Mouse (Mus musculus) WW6 (cell line): ENCODE results near the gene Xxylt1.
"Not testable (repeated sequence)": the region's sequence is repeated elsewhere in the genome, so short reads cannot be mapped to it uniquely, and the experiment has no call there.

Experiments used
- DNase-seq: peaks from one replicate; pipeline ENCODE4 v3.0.0-alpha.2; 2013; ENCODE audit warnings: low read depth, low spot score

Xxylt1 gene

DNA sequence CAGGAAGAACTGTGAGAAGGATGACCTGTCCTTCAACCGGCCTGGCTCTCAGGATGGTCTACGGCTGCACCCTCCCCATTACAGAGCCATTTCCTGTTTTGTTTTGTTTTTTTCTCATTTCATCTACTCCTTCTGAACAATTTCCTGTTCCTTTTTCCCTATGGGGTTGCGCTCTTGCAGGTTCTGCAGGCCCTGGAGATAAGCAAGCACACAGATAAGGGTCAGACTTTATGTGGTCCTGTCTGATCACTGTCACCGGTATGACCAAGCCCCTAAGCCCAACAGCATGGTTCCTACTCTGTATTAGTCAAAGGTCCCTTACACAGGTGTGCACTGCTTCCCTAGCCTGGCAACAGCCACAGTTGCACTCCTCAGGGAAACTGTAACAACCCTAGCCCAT, 56.2 kb downstream of the Xxylt1 start:
- no peak for DNase-seq

DNA sequence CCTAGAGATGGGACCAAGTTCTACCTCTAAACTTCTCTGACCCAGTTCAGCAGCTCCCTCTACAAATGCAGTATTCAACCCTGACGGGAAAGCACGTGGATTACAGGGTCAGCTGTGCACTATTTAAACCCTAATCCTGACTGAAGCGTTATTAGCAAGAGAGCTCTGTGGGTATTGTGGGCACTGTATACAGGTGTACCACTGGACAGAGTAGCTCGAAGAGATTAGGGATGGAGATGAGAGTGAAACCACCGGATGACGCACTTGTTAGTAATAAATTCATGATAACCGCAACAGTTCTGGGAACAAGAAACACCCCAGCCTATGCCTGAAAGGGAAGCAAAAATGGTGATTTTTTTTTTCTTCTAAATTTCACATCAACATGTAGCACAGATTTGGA, 57.0 kb downstream of the Xxylt1 start:
- no peak for DNase-seq

DNA sequence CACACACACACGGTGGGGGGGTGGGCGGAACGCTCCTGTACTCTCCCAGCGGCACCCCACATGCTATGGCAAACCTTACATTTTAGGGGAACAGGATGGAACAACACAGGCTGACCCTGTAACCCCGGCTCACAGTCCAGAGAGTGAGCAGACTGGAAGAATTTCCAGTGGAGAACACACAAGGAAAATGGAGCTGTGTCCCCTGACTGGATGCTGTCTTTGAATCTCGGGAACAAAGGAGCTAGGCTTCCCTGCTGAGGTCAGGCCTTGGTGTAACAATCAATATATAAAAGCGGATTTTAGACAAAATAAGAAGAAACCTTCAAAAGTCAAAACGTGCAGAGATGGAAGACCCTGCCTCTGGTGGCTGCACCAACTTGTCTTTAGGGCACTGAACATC, 57.4 kb downstream of the Xxylt1 start:
- DNase-seq, result no peak

DNA sequence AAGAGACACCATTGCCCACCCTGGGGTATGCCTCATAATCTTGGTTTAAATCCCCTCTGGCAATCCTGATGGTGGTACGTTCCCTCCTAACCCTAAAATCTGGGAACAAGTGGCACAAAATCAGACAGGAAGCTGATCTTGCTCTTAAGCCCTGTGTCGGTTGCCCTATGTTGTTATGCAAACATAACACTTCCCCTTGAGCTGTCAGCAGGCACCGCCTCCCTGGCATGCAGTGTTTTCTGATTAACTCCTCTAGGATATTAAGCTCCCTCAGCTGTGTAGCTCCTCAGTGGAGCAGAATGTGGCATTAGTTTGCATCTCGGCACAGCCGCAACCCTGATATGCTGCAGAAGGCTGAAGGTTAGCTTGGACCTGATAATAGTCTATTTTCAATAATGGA, 58.9 kb downstream of the Xxylt1 start:
- no peak for DNase-seq

DNA sequence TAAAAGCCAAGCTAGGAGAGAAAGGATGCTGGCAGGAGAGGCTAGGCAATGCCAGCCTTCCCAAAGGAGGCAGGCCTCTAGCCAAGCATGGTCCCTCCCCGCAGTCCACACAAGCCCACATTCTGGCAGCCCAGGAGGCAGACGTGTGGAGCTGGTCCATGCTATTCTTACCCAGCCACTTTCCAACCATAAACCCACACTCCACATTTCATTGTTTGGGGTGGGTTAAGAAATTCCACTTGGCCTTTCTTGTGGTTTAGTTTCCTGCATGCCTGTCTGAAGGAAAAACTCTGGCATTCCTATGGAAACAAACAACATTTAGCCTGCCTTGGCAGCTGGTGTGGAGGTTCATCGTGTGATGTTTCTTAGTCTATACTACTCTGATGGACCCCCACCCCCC, 61.7 kb downstream of the Xxylt1 start:
- DNase-seq, result no peak

DNA sequence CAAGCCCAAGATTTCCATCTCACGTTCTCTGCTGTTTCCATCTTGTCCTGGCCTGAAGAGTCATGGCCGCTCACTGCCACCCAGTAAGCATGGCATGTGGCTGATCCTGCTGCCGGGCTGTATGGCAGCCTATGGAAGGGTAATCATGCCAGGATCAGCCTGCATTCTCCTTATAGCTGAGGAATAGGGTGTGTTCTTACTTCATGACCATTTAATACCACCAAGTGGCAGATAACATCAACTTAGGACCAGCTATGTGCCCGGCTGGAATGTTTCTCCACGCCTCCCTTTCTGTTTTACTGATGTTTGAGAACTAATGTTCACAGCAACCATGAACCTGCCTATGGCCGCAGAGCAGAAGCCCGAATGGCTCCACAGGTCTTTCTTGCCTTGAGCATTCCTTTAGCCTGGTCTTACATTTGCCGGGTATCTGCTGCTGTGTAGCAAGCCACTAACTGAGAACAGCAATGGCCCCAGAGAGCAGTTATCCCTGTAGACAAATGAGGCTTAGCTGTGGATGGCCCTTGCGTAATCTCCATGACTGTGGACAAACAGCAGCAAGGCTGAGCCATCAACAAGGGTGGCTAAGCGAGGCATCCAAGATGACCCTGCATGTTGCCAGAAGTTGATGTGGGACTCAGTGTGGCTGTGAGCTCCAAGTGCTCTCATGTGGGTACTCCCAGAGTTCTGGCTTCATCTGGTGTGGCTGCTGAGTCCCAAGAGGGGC, 63.4 kb downstream of the Xxylt1 start:
- DNase-seq, result no peak

DNA sequence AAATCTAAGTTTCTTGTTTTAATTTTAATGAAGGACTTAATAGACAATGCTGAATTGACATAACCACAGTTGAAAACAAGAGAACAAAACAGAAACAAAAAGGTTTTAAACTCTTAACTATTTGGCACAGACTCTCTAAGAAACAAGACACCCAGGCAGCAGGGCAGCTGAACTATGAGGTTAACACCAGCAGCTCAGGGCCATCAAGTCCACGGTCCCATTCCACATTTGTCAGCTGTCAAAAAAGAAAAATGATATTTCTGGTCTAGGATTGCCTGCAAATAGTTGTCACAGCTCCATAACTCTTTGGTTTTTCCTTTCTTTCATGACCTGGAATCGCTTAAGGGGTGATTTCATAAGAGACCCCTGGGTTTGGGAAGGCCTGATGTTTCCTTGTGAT, 64.6 kb downstream of the Xxylt1 start:
- no peak for DNase-seq

DNA sequence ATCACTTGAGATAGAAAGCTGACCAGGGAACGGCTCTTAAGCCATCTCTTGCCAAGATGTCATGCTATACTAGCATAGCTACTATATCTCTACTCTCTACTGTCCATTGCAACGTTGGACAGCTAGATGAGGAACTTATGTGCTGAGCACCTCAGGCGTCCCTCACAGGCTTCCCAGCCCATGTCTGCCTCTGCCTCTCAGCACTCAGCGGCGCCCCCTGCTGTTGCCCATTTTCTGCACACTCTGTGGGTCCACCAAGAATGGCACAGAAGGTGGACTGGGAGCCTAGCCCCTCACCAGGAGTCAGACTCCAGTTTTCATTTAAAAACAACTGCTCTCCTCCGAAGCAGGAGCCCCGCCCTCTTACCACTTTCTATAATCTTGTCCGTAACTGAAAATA, 65.1 kb downstream of the Xxylt1 start:
- DNase-seq, result no peak

DNA sequence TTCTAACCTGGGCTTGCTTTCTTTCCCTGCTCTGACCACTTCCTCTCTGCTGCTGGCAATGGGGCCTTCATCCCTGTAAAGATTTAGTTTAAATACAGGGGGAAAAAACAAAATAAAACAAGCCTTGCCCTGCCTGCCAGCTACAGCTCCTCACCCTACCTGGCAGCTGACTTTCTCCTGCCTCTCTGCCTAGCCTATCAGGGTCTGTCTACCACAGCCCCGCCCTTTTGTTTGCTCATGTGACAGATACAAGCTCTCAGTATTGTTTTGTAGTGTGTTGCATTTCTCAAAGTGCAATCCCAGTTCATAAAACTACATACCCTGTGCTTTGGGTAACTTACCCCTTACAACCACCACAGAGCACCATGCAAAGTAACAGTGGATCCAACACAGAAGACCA, 66.0 kb downstream of the Xxylt1 start:
- no peak for DNase-seq

DNA sequence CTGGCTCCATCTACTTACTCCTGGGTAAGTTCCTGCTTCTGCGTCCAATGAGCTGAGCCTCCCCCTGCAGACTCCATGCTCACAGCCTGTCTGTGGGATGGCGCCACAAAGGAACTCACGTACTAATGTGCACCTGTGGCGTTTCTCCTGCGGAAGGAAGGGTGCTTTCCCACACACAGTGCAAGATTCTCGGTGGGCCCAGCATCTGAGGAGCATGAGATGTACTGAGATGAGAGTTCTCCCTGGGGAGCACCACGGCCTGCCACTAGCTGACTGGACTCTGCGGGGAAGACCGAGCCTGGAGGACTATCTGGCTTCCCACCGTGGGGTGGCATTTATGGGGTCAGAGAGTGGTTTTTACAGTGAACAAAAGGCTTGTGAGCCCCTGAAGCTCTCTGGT, 69.0 kb downstream of the Xxylt1 start:
- no peak for DNase-seq

DNA sequence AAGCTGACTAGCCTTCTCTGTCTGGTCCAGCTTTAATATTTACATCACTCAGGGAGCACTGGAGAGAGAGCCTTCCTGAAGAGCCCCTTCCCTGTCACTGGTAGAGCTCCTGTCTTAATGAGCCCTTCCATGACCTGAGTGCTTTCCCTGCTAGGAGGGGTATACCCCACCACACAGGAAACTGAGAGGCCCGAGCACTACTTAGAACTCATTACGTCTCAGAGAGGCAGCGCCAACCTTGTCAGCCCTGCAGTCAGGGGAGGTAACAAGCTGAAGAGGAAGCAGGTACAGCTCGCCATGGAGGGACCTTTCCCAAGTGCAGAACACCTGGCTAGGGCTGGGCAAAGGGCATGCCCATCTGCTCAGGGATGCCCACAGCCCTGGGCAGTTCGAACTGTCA, 70.8 kb downstream of the Xxylt1 start:
- DNase-seq, result no peak

DNA sequence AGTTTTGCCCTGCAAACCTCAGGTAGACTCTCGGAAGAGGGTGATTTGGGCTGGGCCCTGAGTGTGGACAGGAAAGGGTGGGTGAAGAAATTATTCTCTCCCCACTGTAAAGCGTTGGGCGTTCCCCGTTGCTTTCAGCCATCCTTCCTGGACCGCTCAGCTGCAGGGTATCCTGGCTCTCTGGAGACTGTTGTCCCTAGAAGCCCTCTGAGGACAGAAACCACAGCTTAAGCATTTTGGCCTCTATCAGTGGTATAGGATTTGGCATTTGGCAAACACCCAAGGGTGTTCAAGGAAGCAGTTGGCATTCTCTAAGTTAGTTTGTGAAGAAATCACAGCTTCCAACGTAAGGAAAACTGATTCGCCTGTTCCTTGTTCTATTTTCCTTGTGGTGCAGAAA, 72.9 kb downstream of the Xxylt1 start:
- no peak for DNase-seq

DNA sequence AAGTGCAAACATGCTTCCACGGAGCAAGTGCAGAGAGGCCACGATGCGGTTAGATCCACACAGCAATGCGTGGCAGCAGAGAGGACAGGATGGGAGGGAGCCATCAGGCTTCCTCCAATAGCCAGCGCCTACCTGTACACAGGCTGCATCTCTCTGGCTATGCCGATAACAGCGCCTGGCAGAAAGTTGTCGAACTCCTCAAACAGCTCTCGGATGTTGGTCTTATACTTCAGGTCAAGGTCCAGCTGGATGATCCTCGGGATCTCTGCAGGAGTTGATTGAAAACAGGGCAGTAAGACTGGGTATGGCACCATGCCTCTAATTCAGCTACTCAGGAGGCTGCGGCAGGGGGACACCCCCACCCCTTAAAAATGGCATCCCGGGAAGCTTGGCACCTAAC, 73.7 kb downstream of the Xxylt1 start:
- no peak for DNase-seq

DNA sequence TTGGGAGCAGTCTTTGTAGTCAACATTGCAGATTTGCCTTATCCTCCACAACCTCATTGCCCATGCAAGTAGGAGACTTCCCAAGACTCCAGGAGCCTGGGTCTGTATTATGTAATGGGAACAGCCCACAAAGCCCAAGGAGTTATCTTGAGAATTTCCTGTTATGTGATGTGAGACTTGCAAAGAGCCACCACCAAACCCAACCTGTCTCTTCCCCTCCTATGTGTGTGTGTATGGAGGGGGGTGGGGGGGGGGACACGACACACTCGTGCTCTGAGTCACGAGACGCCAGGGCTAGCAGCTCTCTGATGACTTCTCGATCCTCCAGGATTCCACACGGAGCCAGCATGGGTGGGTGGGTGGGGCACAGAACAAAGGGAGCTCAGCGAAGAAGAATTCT, 75.5 kb downstream of the Xxylt1 start:
- DNase-seq, result no peak

DNA sequence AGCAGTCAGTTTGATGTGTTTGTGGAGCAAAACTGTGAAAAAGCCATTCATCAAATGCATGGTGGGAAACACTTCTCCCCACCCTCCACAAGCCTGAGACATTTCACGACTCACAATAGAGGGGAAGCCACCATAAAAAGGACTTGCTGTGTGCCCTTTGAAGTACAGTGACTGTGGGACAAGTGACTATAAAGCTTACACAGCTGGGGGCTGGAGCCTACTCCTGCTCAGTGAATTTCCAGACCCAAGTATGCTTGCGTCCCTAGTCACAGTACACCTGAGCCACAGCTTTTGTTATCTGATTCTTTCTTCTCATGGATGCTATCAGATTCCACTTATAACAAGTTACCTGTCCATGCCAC, 76.9 kb downstream of the Xxylt1 start:
- no peak for DNase-seq

DNA sequence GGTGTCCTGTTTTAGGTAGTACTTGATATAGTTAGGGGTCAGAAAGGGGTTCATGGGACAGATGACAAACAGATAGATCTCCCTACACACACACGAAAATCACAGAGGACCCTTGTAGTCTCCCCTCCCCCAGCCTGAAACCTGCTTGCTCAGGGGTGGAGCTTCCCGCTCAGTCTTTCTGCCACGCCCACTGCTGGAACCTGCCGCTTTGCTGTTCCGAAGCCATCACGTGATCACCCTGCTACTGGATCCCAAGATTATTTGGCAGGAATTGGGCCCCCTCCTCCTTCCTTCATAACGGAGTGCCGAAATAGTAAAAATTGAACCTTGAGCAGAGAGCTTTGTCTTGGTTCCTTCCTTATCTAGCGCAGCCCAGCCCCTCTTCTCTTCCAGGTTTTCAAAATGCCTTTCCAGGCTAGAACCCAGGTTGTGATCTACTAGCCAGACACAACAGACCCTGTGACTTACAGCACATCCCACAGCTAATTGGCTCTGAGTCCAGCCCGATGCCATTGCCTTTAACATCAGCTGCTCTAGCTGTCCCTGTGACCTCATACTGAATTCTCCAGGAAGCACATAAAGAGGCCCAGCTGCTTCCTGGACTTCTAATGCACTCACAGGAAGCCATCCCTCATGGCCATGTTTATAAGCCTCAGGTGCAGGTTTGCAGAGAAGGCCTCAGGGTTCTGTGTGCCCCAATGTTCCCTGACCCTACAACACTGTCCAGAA, 77.5 kb downstream of the Xxylt1 start:
- DNase-seq, result not testable (repeated sequence)

DNA sequence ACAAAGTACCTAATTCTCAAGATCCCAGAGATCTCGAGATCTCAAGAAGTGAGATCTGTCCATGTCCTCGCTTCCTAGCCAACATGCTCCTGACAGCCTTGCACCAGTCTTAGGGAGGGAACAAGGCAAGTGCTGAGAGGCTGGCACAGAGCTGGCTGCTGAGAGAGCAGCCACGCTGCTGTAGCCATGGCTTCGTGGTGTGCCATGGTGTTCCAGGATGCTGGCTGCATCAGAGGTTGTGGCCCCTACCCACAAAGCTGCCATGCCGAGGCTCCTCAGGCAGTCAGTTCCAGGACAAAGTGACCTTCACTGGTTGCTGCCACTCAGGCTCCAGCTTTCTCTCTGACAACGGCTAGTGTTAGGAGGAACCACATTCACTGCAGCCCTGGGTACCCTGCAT, 78.3 kb downstream of the Xxylt1 start:
- DNase-seq, result no peak

DNA sequence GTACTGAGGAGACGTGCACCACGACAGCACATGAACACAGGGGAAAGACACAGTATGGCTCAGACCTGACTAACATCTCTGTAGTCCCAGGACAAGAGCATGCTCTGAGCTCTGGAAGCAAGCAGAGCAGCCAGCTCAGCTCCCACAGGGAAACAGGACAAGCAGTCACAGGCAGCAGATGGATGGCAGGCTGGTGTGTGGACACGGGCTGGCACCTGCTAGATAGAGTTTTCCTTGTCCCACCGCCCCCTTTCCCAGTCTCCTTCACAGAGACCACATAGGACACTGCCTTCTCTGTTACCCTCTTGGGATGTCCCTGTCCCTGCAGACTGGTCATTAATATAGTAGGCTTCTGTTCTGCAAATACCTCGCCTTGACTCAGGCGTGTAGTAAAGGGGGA, 79.1 kb downstream of the Xxylt1 start:
- DNase-seq, result no peak

DNA sequence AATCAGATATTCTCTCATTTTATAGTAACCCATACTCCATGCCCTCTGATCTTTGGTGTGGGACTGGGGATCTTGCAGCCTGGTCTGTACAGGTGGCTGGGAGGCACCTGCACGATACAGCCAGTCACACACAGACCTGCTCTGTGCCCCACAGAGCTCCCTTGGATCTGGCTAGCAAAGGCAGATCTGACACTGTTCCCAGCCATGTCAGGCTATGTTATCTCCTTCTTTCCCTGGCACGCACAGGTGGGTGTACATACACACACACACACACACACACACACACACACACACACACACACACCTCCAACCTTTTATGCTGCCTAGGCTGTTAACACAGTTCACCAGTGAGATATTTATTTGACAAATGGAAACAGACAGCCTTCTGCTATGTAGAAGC, 82.5 kb downstream of the Xxylt1 start:
- no peak for DNase-seq

DNA sequence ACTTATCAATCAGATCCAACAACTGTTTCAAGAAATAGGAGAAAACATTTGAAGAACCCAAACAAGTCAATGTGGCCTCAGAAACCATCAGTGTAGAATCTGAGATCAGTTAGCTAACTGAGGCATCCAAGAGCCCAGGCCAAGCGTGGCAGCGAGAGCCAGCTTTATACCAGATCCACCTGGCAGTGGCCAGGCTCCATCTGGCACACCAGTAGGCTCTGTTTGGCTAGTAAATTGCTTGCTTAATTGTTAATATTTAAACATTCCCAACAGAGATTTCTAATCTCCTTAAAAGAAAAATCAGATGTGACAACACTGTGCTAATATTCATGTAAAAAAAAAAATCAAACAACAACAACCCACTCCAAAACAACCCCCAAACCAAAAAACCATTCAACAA, 83.2 kb downstream of the Xxylt1 start:
- DNase-seq, result no peak

DNA sequence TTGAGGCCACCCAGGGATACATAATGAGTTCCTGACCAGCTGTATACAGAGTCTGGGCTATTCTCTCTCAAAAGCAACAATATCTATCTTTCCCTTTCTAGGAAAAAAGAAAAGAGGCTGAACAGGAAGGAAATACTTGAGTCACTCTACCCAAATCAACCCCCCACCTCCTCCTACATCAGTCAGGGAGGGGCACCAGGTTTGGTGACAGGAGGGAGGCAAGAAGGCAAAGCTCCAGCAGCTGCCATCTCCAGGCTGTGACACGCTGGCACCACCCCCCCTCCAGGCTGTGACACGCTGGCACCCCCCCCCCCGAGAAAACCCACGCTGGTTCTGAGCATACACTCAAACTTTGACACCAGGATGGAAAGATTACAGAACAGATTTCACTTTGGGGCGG, 85.8 kb downstream of the Xxylt1 start:
- DNase-seq, result no peak

DNA sequence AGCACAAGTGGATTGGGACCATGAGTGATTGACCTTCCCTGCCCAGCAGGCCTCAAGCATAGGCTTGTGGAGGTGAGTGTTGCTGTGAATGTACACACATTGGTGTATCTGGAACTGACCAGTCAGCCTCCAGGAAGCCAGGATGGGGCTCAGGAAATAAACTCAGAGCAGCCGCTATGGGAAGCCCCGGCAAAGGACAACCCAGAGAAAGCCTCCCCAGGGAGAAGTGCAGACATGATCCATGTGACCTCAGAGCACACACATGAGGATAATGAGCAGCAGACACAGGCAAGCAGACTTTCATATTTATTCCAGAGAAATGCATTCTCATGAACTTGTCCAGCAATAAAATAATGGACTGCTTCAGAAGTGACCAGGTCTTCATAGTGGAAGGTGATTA, 86.4 kb downstream of the Xxylt1 start:
- no peak for DNase-seq

DNA sequence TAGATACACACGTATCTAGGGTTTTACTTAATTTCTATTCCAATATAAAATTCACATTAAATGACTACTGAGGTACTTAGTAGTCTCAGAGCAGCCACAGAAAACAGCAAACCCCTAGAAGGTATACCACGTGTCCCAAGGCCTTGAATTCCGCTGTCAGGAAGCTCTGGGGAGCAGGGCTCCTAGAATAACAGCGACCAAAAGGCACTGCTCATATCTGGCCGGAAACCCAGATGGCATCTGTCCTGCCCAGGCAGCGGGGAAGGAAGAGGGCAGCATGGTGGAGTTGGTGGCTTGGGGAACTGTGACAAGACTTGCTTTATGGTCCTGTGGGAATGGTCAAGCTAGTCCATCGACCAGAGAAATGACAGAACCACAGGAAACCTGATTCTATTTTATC, 86.9 kb downstream of the Xxylt1 start:
- DNase-seq, result no peak

DNA sequence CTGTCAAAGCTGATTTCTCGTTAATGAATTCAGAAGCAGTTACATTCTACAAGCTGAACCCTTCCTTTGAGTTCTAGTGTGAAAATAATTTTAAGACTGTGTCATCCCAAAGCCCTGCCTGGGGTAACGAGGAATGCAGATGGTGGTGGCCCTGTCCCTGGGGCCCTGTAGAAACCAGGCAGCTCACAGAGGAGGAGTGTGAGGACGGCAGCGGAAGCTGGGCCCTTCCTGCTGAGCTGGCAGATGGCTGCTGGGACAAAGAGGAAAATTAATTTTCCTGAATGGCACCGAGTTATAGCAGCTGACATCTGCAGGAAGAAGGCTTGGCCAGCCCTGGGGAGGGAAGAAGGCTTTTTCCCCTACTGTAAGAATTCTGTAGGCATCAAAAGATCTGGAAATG, 88.7 kb downstream of the Xxylt1 start:
- no peak for DNase-seq
